Comparison of ENCODE assay signal across 18 mouse cellular contexts in the genomic region with DNA sequence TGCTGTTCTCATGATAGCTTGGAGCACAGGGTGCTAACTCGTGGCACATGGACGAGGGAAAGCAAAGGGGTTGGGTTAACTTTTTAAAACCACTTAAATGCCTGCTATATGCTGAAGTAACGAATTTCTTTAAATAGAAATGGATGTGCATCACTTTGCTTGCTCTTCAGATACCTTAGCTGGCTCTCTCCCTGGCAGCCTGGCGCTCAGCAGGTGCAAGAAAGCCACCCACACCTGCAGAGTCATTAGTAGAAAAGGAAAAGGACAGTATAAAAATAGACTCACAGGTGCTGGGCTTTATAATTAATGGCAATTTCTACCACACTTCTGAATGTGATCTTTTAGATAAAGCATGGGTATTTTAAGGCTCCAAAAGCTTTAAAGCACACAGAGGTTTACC.
DNase-seq lines count a peak whose midpoint lies in the region; TF ChIP-seq lines count a peak whose summit lies in the region.
"Had no signal": no experiment of that assay in that cellular context is flagged by ENCODE, and none has a peak within 500 bp of the region (broad histone marks: within the 10 kb centered on the region; RNA-seq: fewer than 3 reads in every experiment).

No protein-coding gene starts in this region.

- DNase-seq in gastrocnemius, adult 2 months = peak; percentile 14
- no peak for DNase-seq in gastrocnemius, adult 18-20 months (ENCODE audit: low spot score)
- peak; percentile 83 for DNase-seq in A20 (ENCODE audit: low read depth, low spot score)
- peak; percentile 66 for DNase-seq in brain, adult 2 months (ENCODE audit: low read depth, low spot score)
- DNase-seq in ovary, postnatal 14 days (ENCODE audit: low spot score) = no peak
- DNase-seq: adrenal gland, adult 8-10 months; adrenal gland, postnatal 14 days; adrenal gland, postnatal 36 days; B cell, adult 2 months; cerebellum, adult 11 months; cerebellum, adult 8-10 months; cerebellum, adult 9-11 months; embryo, embryonic 11 days had no signal

- H3K27ac ChIP-seq in gastrocnemius, adult 2 months = no peak overlapping the region
- H3K27ac ChIP-seq: embryonic facial prominence, embryonic 13.5 days; embryonic facial prominence, embryonic 15.5 days; forebrain, embryonic 10.5 days; forebrain, embryonic 12.5 days had no signal

- H3K4me3 ChIP-seq in gastrocnemius, adult 2 months = no peak overlapping the region
- H3K4me3 ChIP-seq: embryonic facial prominence, embryonic 13.5 days; embryonic facial prominence, embryonic 15.5 days; erythroblast, embryonic 14.5 days; forebrain, embryonic 10.5 days; forebrain, embryonic 12.5 days had no signal

- TF ChIP-seq CTCF in gastrocnemius, adult 2 months (IDR thresholded peaks at IDR 0.05) = no peak

- intact Hi-C loops in gastrocnemius, adult 2 months (cut with DNase I) = no loop called here

Comparison
In these comparisons a context has a peak if more than half of its experiments do, and no peak if none do; other contexts are left out.
1. DNase-seq: peak in gastrocnemius, adult 2 months (single experiment), A20 (single experiment) and brain, adult 2 months (single experiment); none in gastrocnemius, adult 18-20 months (single experiment) and ovary, postnatal 14 days (single experiment).